Comparison of ENCODE assay signal across 8 mouse cellular contexts in the genomic region with DNA sequence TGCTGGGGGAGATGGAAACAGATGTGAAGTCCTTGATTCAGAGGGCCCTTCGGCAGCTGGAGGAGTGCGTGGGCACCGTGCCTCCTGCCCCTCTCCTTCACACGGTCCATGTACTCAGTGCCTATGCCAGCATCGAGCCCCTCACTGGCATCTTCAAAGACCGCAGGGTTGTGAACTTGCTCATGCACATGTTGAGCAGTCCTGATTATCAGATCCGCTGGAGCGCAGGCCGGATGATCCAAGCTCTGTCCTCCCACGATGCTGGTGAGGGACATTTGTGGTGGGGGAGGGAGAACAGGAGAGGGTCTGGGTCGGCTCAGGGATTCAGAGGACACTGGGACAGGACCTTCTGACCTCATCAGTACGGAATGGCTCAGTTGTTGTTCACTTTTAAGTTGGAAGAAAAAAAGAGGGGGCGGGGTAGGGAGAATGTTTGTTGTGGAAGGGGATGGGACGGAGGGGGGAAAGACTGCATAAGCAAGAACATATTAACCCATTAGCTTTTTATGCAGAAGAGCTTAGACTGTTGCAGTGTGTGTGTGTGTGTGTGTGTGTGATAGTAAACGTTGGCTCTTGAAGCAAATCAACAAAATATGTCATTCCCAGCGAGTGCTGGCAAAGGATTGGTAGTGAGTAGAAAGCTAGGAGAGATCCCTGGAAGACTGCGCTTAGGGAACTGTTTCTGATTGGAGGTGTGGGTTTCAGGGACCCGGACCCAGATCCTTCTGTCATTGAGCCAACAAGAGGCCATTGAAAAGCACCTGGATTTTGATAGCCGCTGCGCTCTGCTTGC. TPM values are rescaled to one million over a fixed set of nuclear protein-coding genes. Genes with fewer than 3 reads are reported as not detected.
DNase-seq lines count a peak whose midpoint lies in the region; ATAC-seq and TF ChIP-seq lines count a peak whose summit lies in the region.

No protein-coding gene starts in this region.

- DNase-seq in kidney, adult 8-10 months, result no peak
- DNase-seq in hindbrain, postnatal 0 days (ENCODE audit: low spot score), result no peak
- no peak for DNase-seq in testis, postnatal 10 days (ENCODE audit: low spot score)
- DNase-seq in right cerebral cortex, adult 2 months (ENCODE audit: low spot score in 2 of 2), result no peak
- DNase-seq in urinary bladder, postnatal 36 days (ENCODE audit: low spot score in 2 of 2), result no peak

- no peak for TF ChIP-seq CTCF in hindbrain, postnatal 0 days (IDR thresholded peaks at IDR 0.05; ENCODE audit: low read depth)

- peaks cover 58% of the 10 kb centered on the region for H3K36me3 ChIP-seq in kidney, embryonic 14.5 days (ENCODE audit: control insufficient read depth, insufficient read depth, low read length)
- peaks cover 54% of the 10 kb centered on the region for H3K36me3 ChIP-seq in embryonic facial prominence, embryonic 13.5 days
- peaks cover 15% of the 10 kb centered on the region for H3K36me3 ChIP-seq in hindbrain, postnatal 0 days (ENCODE audit: insufficient read depth, low read length)
- H3K36me3 ChIP-seq in midbrain, embryonic 16.5 days (ENCODE audit: control insufficient read depth, insufficient read depth, low read length), result peaks cover 24% of the 10 kb centered on the region

- H3K9ac ChIP-seq in kidney, embryonic 14.5 days (ENCODE audit: low read depth, low read length), result peak overlapping the region; percentile 89; the same call in 1 of the 2 replicates
- peak overlapping the region; percentile 95 for H3K9ac ChIP-seq in embryonic facial prominence, embryonic 13.5 days
- peak overlapping the region; percentile 90; the same call in 1 of the 2 replicates for H3K9ac ChIP-seq in hindbrain, postnatal 0 days (replicated peaks; ENCODE audit: low read length)
- H3K9ac ChIP-seq in midbrain, embryonic 16.5 days (ENCODE audit: low read depth, low read length), result peak overlapping the region; percentile 93

- H3K4me2 ChIP-seq in kidney, embryonic 14.5 days (replicated peaks; ENCODE audit: low read depth, low read length), result peak overlapping the region; percentile 87
- peak overlapping the region; percentile 92 for H3K4me2 ChIP-seq in embryonic facial prominence, embryonic 13.5 days
- H3K4me2 ChIP-seq in hindbrain, postnatal 0 days (ENCODE audit: low read depth, low read length), result peak overlapping the region; percentile 95
- H3K4me2 ChIP-seq in midbrain, embryonic 16.5 days (ENCODE audit: low read length), result peak overlapping the region; percentile 88

- H3K27ac ChIP-seq in kidney, embryonic 14.5 days (ENCODE audit: low read depth, low read length), result no peak overlapping the region
- H3K27ac ChIP-seq in embryonic facial prominence, embryonic 13.5 days, result peak overlapping the region; percentile 96; the same call in 1 of the 2 replicates
- no peak overlapping the region for H3K27ac ChIP-seq in hindbrain, postnatal 0 days
- no peak overlapping the region for H3K27ac ChIP-seq in midbrain, embryonic 16.5 days (ENCODE audit: low read length)

- H3K9me3 ChIP-seq in kidney, embryonic 14.5 days (ENCODE audit: control insufficient read depth, low read length), result no peaks in the 10 kb centered on the region
- H3K9me3 ChIP-seq in embryonic facial prominence, embryonic 13.5 days, result no peaks in the 10 kb centered on the region
- H3K9me3 ChIP-seq in hindbrain, postnatal 0 days (ENCODE audit: low read length), result no peaks in the 10 kb centered on the region
- no peaks in the 10 kb centered on the region for H3K9me3 ChIP-seq in midbrain, embryonic 16.5 days (replicated peaks; ENCODE audit: control insufficient read depth, low read length, poor library complexity, severe bottlenecking)

- WGBS in kidney, embryonic 14.5 days, result 57% methylated on average over 20 of the region's 20 CpGs
- WGBS in embryonic facial prominence, embryonic 13.5 days, result 67% methylated on average over 20 of the region's 20 CpGs
- WGBS in hindbrain, postnatal 0 days, result 64% methylated on average over 20 of the region's 20 CpGs
- 77% methylated on average over 20 of the region's 20 CpGs for WGBS in midbrain, embryonic 16.5 days

- no peak for ATAC-seq in kidney, embryonic 14.5 days (ENCODE audit: low FRiP score, low TSS enrichment)
- no peak for ATAC-seq in embryonic facial prominence, embryonic 13.5 days (ENCODE audit: insufficient number of reproducible peaks, insufficient read depth, low FRiP score, low TSS enrichment, low read depth)
- ATAC-seq in hindbrain, postnatal 0 days, result no peak
- no peak for ATAC-seq in midbrain, embryonic 16.5 days

- H3K4me1 ChIP-seq in kidney, embryonic 14.5 days (ENCODE audit: control insufficient read depth, insufficient read depth, low read length), result peaks cover 19% of the 10 kb centered on the region
- peaks cover 50% of the 10 kb centered on the region for H3K4me1 ChIP-seq in embryonic facial prominence, embryonic 13.5 days
- peaks cover 15% of the 10 kb centered on the region for H3K4me1 ChIP-seq in hindbrain, postnatal 0 days (ENCODE audit: insufficient read depth, low read length)
- peaks cover 27% of the 10 kb centered on the region for H3K4me1 ChIP-seq in midbrain, embryonic 16.5 days (ENCODE audit: control insufficient read depth, insufficient read depth, low read length)

- no peaks in the 10 kb centered on the region for H3K27me3 ChIP-seq in kidney, embryonic 14.5 days (ENCODE audit: control insufficient read depth, insufficient read depth, low read length)
- no peaks in the 10 kb centered on the region for H3K27me3 ChIP-seq in embryonic facial prominence, embryonic 13.5 days
- no peaks in the 10 kb centered on the region for H3K27me3 ChIP-seq in hindbrain, postnatal 0 days (ENCODE audit: insufficient read depth, low read length)
- no peaks in the 10 kb centered on the region for H3K27me3 ChIP-seq in midbrain, embryonic 16.5 days (ENCODE audit: control insufficient read depth, insufficient read depth, low read depth, low read length)

- H3K4me3 ChIP-seq in kidney, embryonic 14.5 days (ENCODE audit: low read length), result peak overlapping the region; percentile 82
- peak overlapping the region; percentile 78 for H3K4me3 ChIP-seq in embryonic facial prominence, embryonic 13.5 days
- peak overlapping the region; percentile 60; the same call in 1 of the 2 replicates for H3K4me3 ChIP-seq in hindbrain, postnatal 0 days (ENCODE audit: low read length)
- peak overlapping the region; percentile 71 for H3K4me3 ChIP-seq in midbrain, embryonic 16.5 days (ENCODE audit: low read depth, low read length)

RNA-seq across cellular contexts. Expression of gene Cul7, which starts 1.8 kb away (rescaled TPM):
- polyA plus RNA-seq in kidney, embryonic 14.5 days (2014; fragmentation: Nextera tagmentation; extraction: Ambion mirVana), result 40.7 and 42.6 TPM in 2 replicates
- polyA plus RNA-seq in embryonic facial prominence, embryonic 13.5 days (2015; fragmentation: Nextera tagmentation; extraction: Ambion mirVana), result 57.4 and 64.1 TPM in 2 replicates
- 92.2 and 108 TPM in 2 replicates for total RNA-seq in hindbrain, postnatal 0 days (2014; rRNA removed)
- 24.9 and 26.8 TPM in 2 replicates for polyA plus RNA-seq in hindbrain, postnatal 0 days (2015; fragmentation: Nextera tagmentation; extraction: Ambion mirVana)
- polyA plus RNA-seq in midbrain, embryonic 16.5 days (2015; fragmentation: Nextera tagmentation; extraction: Ambion mirVana), result 41.9 and 47.6 TPM in 2 replicates

RNA-seq across cellular contexts. Expression of gene Mrpl2, which starts 5.9 kb away (rescaled TPM):
- polyA plus RNA-seq in kidney, embryonic 14.5 days (2014; fragmentation: Nextera tagmentation; extraction: Ambion mirVana), result 121 and 141 TPM in 2 replicates
- 92.7 and 95.4 TPM in 2 replicates for polyA plus RNA-seq in embryonic facial prominence, embryonic 13.5 days (2015; fragmentation: Nextera tagmentation; extraction: Ambion mirVana)
- 55.4 and 67.2 TPM in 2 replicates for total RNA-seq in hindbrain, postnatal 0 days (2014; rRNA removed)
- polyA plus RNA-seq in hindbrain, postnatal 0 days (2015; fragmentation: Nextera tagmentation; extraction: Ambion mirVana), result 90.2 and 95.5 TPM in 2 replicates
- polyA plus RNA-seq in midbrain, embryonic 16.5 days (2015; fragmentation: Nextera tagmentation; extraction: Ambion mirVana), result 58.9 and 60.8 TPM in 2 replicates

RNA-seq across cellular contexts. Expression of gene Klc4, which starts 6.1 kb away (rescaled TPM):
- polyA plus RNA-seq in kidney, embryonic 14.5 days (2014; fragmentation: Nextera tagmentation; extraction: Ambion mirVana), result 22.0 and 31.5 TPM in 2 replicates
- polyA plus RNA-seq in embryonic facial prominence, embryonic 13.5 days (2015; fragmentation: Nextera tagmentation; extraction: Ambion mirVana), result 21.8 and 26.3 TPM in 2 replicates
- total RNA-seq in hindbrain, postnatal 0 days (2014; rRNA removed), result 25.1 and 32.1 TPM in 2 replicates
- polyA plus RNA-seq in hindbrain, postnatal 0 days (2015; fragmentation: Nextera tagmentation; extraction: Ambion mirVana), result 23.0 and 24.0 TPM in 2 replicates
- 32.4 and 39.7 TPM in 2 replicates for polyA plus RNA-seq in midbrain, embryonic 16.5 days (2015; fragmentation: Nextera tagmentation; extraction: Ambion mirVana)

RNA-seq across cellular contexts. Expression of gene Rrp36, which starts 22.2 kb away (rescaled TPM):
- 54.0 and 66.5 TPM in 2 replicates for polyA plus RNA-seq in kidney, embryonic 14.5 days (2014; fragmentation: Nextera tagmentation; extraction: Ambion mirVana)
- 72.3 and 75.6 TPM in 2 replicates for polyA plus RNA-seq in embryonic facial prominence, embryonic 13.5 days (2015; fragmentation: Nextera tagmentation; extraction: Ambion mirVana)
- 26.6 and 32.7 TPM in 2 replicates for total RNA-seq in hindbrain, postnatal 0 days (2014; rRNA removed)
- 56.5 and 59.1 TPM in 2 replicates for polyA plus RNA-seq in hindbrain, postnatal 0 days (2015; fragmentation: Nextera tagmentation; extraction: Ambion mirVana)
- 51.8 and 52.4 TPM in 2 replicates for polyA plus RNA-seq in midbrain, embryonic 16.5 days (2015; fragmentation: Nextera tagmentation; extraction: Ambion mirVana)

RNA-seq across cellular contexts. Expression of gene Ptk7, which starts 22.6 kb away (rescaled TPM):
- 58.5 and 64.1 TPM in 2 replicates for polyA plus RNA-seq in kidney, embryonic 14.5 days (2014; fragmentation: Nextera tagmentation; extraction: Ambion mirVana)
- polyA plus RNA-seq in embryonic facial prominence, embryonic 13.5 days (2015; fragmentation: Nextera tagmentation; extraction: Ambion mirVana), result 148 and 149 TPM in 2 replicates
- 77.6 and 79.3 TPM in 2 replicates for total RNA-seq in hindbrain, postnatal 0 days (2014; rRNA removed)
- polyA plus RNA-seq in hindbrain, postnatal 0 days (2015; fragmentation: Nextera tagmentation; extraction: Ambion mirVana), result 24.5 and 25.1 TPM in 2 replicates
- polyA plus RNA-seq in midbrain, embryonic 16.5 days (2015; fragmentation: Nextera tagmentation; extraction: Ambion mirVana), result 26.9 and 28.8 TPM in 2 replicates
